Mouse (Mus musculus): Measurements from ENCODE around the gene Htr5b. TPM values are rescaled to one million over a fixed set of nuclear protein-coding genes. Genes with fewer than 3 reads are reported as not detected.

The Htr5b gene
- polyA plus RNA-seq, 1 experiment from 2014 or later, result not detected

Other genes with a start within 250 kb of the Htr5b start
- 28.5 and 32.9 TPM in 2 replicates for gene Insig2, start 195.9 kb downstream of the Htr5b start, polyA plus RNA-seq (2015; fragmentation: Nextera tagmentation; extraction: Ambion mirVana)
- gene Ccdc93, start 97.4 kb downstream of the Htr5b start, polyA plus RNA-seq (2015; fragmentation: Nextera tagmentation; extraction: Ambion mirVana), result 8.9 and 9.7 TPM in 2 replicates
- gene Ddx18, start 39.5 kb upstream of the Htr5b start, polyA plus RNA-seq (2015; fragmentation: Nextera tagmentation; extraction: Ambion mirVana), result 53.2 and 55.2 TPM in 2 replicates

Measured in lung, embryonic 15.5 days (tissue).